Mouse (Mus musculus) erythroblast, embryonic 14.5 days (primary cell): ENCODE measurements at regions not wholly inside any gene's neighbourhood (a gene's known extent, or its start where the extent isn't known, plus 50 kb on each side); places are given as distances from the start of the nearest gene placed in this dataset.

Experiments used
- GATA1 ChIP-seq: IDR thresholded peaks from 2 replicates; pipeline ENCODE4 v1.6.1; 2012; ENCODE audit warnings: low read length, inconsistent platforms, mixed read lengths
- TAL1 ChIP-seq: IDR thresholded peaks from 3 replicates; pipeline ENCODE4 v1.6.1; 2012; ENCODE audit warnings: low read length, inconsistent platforms, mixed read lengths

GRCm38 (mm10) chr7:134620006-134620405 is 50.4 kb upstream of the Dock1 start:
- TF ChIP-seq GATA1 (no peak), TAL1 (no peak)
